Mouse (Mus musculus) cerebellum, adult (tissue): ENCODE measurements at regions not wholly inside any gene's neighbourhood (a gene's known extent, or its start where the extent isn't known, plus 50 kb on each side); places are given as distances from the start of the nearest gene placed in this dataset.

Experiments
- ATAC-seq: cut with Nextera tagmentation; 2 replicates; pipeline ENCODE4 v1.9.2; 2017; ENCODE audit warnings: mild to moderate bottlenecking, moderate library complexity, mixed read lengths; ENCODE audit not compliant: insufficient number of reproducible peaks, low FRiP score, low TSS enrichment

GRCm38 (mm10) chr6:94778797-94779196 lies 78.8 kb upstream of the Lrig1 start:
- no peak for ATAC-seq

DNA sequence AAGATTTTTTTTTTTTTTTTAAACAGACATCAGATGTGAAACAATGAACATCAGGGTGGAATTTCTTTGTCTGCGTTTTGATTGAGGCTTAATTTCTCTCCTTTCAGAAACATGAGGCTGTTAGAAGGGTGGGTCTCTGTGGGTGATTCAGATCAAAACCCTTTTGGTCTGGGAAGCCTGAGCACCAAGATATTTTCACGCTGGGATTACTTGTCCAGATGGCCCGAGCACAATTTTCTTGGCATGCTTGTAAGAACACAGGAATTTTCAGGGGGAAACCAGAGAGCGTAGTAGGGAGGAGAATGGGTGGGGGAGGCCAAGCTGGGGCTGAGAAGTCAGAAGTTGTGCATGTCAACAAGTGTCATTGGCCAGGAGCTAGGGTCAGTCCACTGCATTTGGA lies 76.6 kb upstream of the Lrig1 start:
- no peak for ATAC-seq

GRCm38 (mm10) chr6:94774871-94775270 lies 74.9 kb upstream of the Lrig1 start:
- no peak for ATAC-seq

DNA sequence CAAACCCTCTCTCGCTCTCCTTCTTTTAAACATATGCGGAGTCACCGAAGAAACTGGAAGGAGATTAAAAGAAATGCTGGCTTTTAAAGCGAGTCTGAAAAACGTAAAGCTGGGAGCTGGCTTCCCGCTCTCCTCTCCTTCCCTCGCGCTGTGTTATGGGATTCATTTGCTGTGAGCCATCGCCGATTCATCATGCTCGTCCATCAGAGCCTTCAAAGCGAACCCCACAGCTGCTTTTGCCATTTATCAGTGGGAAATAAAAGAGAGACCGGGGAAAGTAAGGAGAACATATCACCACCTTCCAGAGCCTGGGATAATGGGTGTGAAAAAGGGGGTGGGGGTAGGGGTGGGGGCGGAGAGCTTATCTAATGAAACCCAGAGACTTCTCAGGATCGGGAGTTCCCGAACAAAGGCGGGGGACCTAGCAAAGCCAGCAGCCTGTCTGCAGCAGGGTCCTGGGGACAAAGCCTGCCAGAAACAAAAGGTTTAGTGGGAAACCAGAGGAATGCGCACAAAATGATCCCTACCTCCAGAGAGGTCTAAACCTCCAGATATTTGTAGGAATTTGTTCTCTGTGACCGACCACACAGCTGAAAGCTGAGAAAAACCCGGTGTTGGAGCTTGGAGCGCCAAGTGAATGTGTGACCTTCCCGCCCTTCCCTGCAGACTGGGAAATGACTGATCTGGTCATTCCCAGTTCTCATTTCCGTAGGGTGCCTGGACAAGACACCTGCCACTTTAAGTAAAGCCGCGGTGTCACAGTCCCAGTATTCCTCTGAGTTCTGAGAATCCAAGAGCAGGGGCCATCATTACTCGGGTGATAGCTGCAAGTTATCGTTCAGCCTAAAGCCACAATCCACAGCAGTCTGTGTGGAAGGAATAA lies 73.9 kb upstream of the Lrig1 start:
- no peak for ATAC-seq

GRCm38 (mm10) chr6:94772868-94773603 lies 73.1 kb upstream of the Lrig1 start:
- no peak for ATAC-seq

- no peak for ATAC-seq
These were observed 72.4 kb upstream of the Lrig1 start for GRCm38 (mm10) chr6:94772391-94772790.

DNA sequence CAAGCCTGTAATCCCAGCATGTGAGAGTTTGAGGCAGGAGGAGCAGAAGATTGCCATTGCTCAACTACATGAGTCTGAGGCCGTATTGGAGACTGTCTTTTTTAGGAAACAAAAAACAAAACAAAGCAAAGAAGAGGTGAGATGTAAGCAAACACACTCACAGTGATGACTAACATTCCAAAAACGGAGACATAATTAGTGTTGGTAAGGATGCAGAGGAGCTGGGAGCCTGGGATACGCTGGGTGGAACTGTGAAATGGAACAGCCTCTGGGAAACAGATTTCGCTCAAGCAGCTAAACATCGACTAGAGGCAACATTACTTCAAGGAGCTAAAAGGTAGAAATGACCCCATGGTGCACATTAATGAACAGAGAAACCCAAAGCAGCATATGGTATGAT lies 68.3 kb upstream of the Lrig1 start:
- no peak for ATAC-seq

- no peak for ATAC-seq
These were observed 65.8 kb upstream of the Lrig1 start for GRCm38 (mm10) chr6:94765724-94766123.

GRCm38 (mm10) chr6:94761341-94761740 lies 61.4 kb upstream of the Lrig1 start:
- ATAC-seq = no peak

- ATAC-seq = no peak
These were observed 60.7 kb upstream of the Lrig1 start for GRCm38 (mm10) chr6:94760629-94761111.

DNA sequence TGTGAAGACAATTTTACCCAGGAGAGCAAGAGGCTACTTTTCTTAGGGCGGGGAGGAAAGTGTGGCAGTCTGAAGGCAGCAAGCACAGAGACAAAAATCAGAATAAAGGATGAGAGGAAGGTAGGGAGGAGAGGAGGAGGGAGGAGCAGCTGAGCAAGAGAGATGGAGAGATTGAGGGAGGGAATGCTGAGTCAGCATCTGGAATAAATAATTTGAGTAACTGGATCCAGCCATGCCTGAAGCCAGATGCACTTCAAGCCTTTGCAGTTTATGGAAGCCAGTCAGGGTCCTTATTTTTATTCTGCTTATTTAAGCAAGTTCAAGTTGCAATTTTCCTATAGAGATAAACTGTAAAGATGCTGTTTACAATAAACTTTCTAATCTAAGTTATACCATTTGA lies 59.7 kb upstream of the Lrig1 start:
- no peak for ATAC-seq

DNA sequence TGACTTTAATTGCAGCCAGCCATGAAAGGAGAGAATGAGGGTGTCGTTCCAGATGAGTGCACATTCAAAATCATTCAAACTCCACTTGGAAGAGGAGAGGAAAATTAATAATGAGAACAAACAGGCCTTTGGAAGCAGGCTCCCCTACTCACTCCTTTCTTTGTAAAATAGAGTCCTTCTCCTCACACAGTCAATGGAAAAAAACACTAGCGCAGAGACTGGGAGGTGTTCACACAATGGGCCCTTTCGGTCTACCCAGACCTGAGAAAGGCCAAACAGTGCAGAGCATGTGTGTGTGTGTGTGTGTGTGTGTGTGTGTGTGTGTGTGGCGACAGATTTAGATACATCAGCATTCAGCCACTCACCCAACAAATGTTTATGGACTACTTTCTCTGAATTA lies 56.0 kb upstream of the Lrig1 start:
- no peak for ATAC-seq

GRCm38 (mm10) chr6:94755297-94755831 lies 55.4 kb upstream of the Lrig1 start:
- no peak for ATAC-seq

DNA sequence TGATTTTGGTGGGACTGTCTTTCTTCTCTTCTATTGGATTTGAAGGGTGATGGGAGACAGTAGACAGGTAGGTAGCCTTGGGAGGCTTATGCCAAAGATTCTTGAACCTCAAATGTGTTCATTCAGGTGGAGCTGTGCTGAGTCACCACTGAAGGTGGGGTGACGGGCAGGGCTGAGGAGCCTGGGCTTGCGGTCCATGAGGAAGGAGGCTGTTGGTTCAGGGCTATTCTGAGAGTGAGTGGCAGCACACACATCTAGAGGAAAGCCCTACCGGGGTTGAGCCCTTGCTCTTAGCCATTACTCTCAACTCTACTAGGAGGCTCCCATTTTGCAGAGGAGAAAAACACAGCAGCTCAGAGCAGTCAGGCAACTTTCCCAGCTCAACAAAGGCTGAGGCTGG lies 54.6 kb upstream of the Lrig1 start:
- no peak for ATAC-seq

DNA sequence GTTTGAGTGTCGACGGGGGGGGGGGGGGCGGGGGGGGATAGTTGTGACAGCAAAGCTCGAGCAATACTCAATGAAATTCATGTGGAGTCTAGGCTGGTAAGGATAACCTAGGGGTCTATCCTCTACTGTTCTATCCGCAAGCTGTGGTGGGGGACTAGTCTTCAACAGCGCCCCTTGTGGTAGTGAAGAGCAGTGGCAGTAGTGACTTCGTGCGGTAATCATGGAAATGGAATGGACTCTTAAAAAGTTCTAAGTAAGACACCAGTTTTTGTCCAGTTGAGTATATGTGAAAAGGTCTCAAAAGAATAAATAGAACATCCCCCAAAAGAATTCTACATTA lies 51.1 kb upstream of the Lrig1 start:
- no peak for ATAC-seq

DNA sequence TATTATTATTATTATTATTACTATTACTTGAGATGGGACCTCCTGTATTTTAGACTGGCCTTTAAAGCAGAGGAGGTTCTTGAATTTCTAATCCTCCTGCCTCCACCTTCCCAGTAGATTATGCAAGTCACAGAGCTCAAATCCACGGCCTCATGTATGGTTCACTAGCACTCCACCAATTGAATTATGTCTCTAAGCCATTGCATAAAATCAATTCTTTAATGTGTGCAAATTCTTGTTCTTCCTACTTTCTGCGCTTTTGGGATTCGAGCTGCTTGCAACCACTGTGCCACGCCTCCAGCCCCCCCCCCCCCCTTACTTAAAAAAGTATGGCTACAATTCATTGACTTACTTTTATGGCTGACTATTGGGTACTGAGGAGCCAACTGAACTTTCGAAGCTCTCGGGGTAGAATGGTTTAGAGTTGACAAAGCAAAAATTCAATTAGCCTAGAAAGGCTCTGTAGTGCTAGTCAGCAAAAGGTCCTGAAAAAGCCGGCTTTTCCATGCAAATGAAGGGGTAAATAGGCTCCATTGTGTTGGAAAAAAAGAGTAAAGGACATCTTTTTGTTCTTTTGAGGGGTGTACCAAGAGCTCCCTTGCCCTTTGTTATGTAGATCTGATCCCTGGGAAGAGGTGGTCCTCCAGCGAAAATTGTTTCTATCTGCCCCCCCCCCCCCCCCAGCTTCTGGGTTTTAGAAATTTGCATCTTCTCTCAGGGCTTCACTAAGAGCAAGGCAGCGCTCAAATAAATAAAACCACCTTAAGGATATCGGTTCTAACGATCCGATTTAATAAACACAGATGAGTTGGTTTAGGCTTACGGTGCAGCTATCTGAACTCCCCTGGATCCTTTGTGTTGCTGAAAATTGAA lies 50.5 kb upstream of the Lrig1 start:
- ATAC-seq = no peak
